Mouse (Mus musculus) lung, embryonic 16.5 days (tissue): Measurements from ENCODE around the gene Rrp12. TPM values are rescaled to one million over a fixed set of nuclear protein-coding genes. Genes with fewer than 3 reads are reported as not detected.

ENCODE experiments used
- ATAC-seq: fragments of 200-750 bp; cut with Nextera tagmentation; 2 replicates; pipeline ENCODE4 v1.8.0; 2017; ENCODE audit warnings: low read depth, mild to moderate bottlenecking, moderate library complexity
- H3K27ac ChIP-seq: fragments of 300-500 bp; sonication (generic); 2 replicates; pipeline ENCODE4 v1.5.1; 2014; ENCODE audit warnings: mild to moderate bottlenecking, control low read depth, low read length
- H3K27me3 ChIP-seq: fragments of 300-500 bp; sonication (generic); 2 replicates; pipeline ENCODE4 v1.6.1; 2014; ENCODE audit warnings: low read depth, low read length, mixed read lengths; ENCODE audit not compliant: control insufficient read depth, insufficient read depth
- H3K36me3 ChIP-seq: fragments of 300-500 bp; sonication (generic); 2 replicates; pipeline ENCODE4 v1.6.1; 2014; ENCODE audit warnings: low read length; ENCODE audit not compliant: control insufficient read depth, insufficient read depth
- H3K4me1 ChIP-seq: fragments of 300-500 bp; sonication (generic); replicated peaks from 2 replicates; pipeline ENCODE4 v1.6.1; 2014; ENCODE audit warnings: low read length, mixed read lengths; ENCODE audit not compliant: control insufficient read depth, insufficient read depth
- H3K4me2 ChIP-seq: fragments of 300-500 bp; sonication (generic); 2 replicates; pipeline ENCODE4 v1.6.1; 2014; ENCODE audit warnings: low read depth, low read length, control low read depth
- H3K4me3 ChIP-seq: fragments of 300-500 bp; sonication (generic); 2 replicates; pipeline ENCODE4 v1.5.1; 2014; ENCODE audit warnings: mild to moderate bottlenecking, low read length, control low read depth
- H3K9ac ChIP-seq: fragments of 300-500 bp; sonication (generic); 2 replicates; pipeline ENCODE4 v1.6.1; 2014; ENCODE audit warnings: low read length, control low read depth
- H3K9me3 ChIP-seq: fragments of 300-500 bp; sonication (generic); 2 replicates; pipeline ENCODE4 v1.6.1; 2016; ENCODE audit warnings: low read length; ENCODE audit not compliant: control insufficient read depth
- WGBS: fragments of 180-500 bp; shearing (Covaris S2); extraction: QIAGEN DNeasy Blood & Tissue Kit; methylation state at CpG from one replicate; pipeline ENCODE4 v1.1.7; 2014; 5-methylcytosine and 5-hydroxymethylcytosine counted together
- polyA plus RNA-seq: library from polyadenylated mRNA; unstranded; fragments of >200 nt; fragmentation: Nextera tagmentation; extraction: Ambion mirVana; gene quantifications from 2 replicates; pipeline ENCODE4 v1.2.1, GENCODE M21; 2015

Rrp12 gene
- polyA plus RNA-seq, 1 experiment from 2014 or later = 11.4 TPM

DNA sequence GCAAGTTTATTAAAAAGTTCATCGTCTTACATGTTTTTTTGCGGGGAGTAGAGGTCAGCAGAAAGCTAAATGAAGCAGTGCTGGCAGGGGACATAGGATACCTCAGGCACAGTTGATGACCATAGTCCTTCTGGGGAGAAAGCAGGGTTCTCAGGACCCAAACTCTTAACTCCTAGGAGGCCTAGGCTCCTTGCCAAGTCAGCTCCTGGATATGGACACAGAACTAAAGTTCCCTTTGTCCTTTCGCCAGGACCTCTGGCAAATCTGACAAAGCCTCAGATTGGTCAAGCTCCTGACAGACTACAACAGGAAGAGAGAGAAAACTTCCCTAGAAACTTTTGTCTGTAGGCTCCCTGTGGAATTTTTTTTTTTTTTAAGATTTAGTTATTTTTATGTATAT lies 12.8 kb upstream of the Rrp12 start:
- Histone ChIP-seq H3K27me3 (no peaks in the 10 kb centered on the region), H3K9me3 (no peaks in the 10 kb centered on the region), H3K4me1 (peaks cover 23% of the 10 kb centered on the region), H3K27ac (no peak overlapping the region), H3K4me2 (no peak overlapping the region), H3K9ac (no peak overlapping the region), H3K36me3 (no peaks in the 10 kb centered on the region), H3K4me3 (no peak overlapping the region)
- 77% methylated on average over 3 of the region's 3 CpGs for WGBS
- ATAC-seq = no peak

- H3K9me3 ChIP-seq = no peaks in the 10 kb centered on the region
- H3K4me3 ChIP-seq = no peak overlapping the region
- H3K4me1 ChIP-seq = peaks cover 15% of the 10 kb centered on the region
- H3K27ac ChIP-seq = peak overlapping the region; percentile 69
- ATAC-seq = no peak
- H3K9ac ChIP-seq = 0 out of 2 replicates have a peak overlapping the region, but pooled peaks have one; percentile 35
- no peak overlapping the region for H3K4me2 ChIP-seq
- no peaks in the 10 kb centered on the region for H3K27me3 ChIP-seq
- no peaks in the 10 kb centered on the region for H3K36me3 ChIP-seq
- WGBS = 20% methylated on average over 8 of the region's 8 CpGs
These were observed 11.2 kb upstream of the Rrp12 start for GRCm38 (mm10) chr19:41907079-41907760.

GRCm38 (mm10) chr19:41906311-41907078 lies 10.5 kb upstream of the Rrp12 start:
- WGBS = 40% methylated on average over 6 of the region's 6 CpGs
- H3K36me3 ChIP-seq = no peaks in the 10 kb centered on the region
- H3K4me1 ChIP-seq = peaks cover 15% of the 10 kb centered on the region
- H3K4me3 ChIP-seq = no peak overlapping the region
- ATAC-seq = no peak
- no peaks in the 10 kb centered on the region for H3K9me3 ChIP-seq
- 0 out of 2 replicates have a peak overlapping the region, but pooled peaks have one; percentile 35 for H3K9ac ChIP-seq
- H3K27me3 ChIP-seq = no peaks in the 10 kb centered on the region
- no peak overlapping the region for H3K4me2 ChIP-seq
- peak overlapping the region; percentile 69 for H3K27ac ChIP-seq

- Histone ChIP-seq H3K9ac (no peak overlapping the region), H3K27me3 (no peaks in the 10 kb centered on the region), H3K27ac (no peak overlapping the region), H3K4me3 (no peak overlapping the region), H3K9me3 (no peaks in the 10 kb centered on the region), H3K36me3 (no peaks in the 10 kb centered on the region), H3K4me1 (peaks cover 15% of the 10 kb centered on the region), H3K4me2 (no peak overlapping the region)
- 78% methylated on average over 2 of the region's 2 CpGs for WGBS
- ATAC-seq = no peak
These were observed 9.3 kb upstream of the Rrp12 start for GRCm38 (mm10) chr19:41905246-41905645.

- Histone ChIP-seq H3K36me3 (no peaks in the 10 kb centered on the region), H3K27ac (no peak overlapping the region), H3K27me3 (no peaks in the 10 kb centered on the region), H3K9ac (no peak overlapping the region), H3K4me1 (peaks cover 13% of the 10 kb centered on the region), H3K4me3 (no peak overlapping the region), H3K4me2 (no peak overlapping the region), H3K9me3 (no peaks in the 10 kb centered on the region)
- WGBS = 72% methylated on average over 10 of the region's 10 CpGs
- no peak for ATAC-seq
These were observed 7.0 kb upstream of the Rrp12 start for GRCm38 (mm10) chr19:41902848-41903593.

GRCm38 (mm10) chr19:41901696-41902095 lies 5.7 kb upstream of the Rrp12 start:
- H3K9me3 ChIP-seq = no peaks in the 10 kb centered on the region
- H3K27me3 ChIP-seq = no peaks in the 10 kb centered on the region
- peak; percentile 61 for ATAC-seq
- no peak overlapping the region for H3K4me3 ChIP-seq
- no peak overlapping the region for H3K4me2 ChIP-seq
- H3K9ac ChIP-seq = no peak overlapping the region
- peak overlapping the region; percentile 59 for H3K27ac ChIP-seq
- WGBS = 15% methylated on average over 2 of the region's 2 CpGs
- peaks cover under 1% of the 10 kb centered on the region for H3K4me1 ChIP-seq
- H3K36me3 ChIP-seq = no peaks in the 10 kb centered on the region

GRCm38 (mm10) chr19:41900495-41901090 lies 4.6 kb upstream of the Rrp12 start:
- Histone ChIP-seq H3K36me3 (no peaks in the 10 kb centered on the region), H3K4me2 (no peak overlapping the region), H3K9me3 (no peaks in the 10 kb centered on the region), H3K9ac (no peak overlapping the region), H3K4me1 (peaks cover 4% of the 10 kb centered on the region), H3K27me3 (no peaks in the 10 kb centered on the region), H3K27ac (no peak overlapping the region), H3K4me3 (no peak overlapping the region)
- WGBS = 81% methylated on average over 8 of the region's 8 CpGs
- no peak for ATAC-seq

DNA sequence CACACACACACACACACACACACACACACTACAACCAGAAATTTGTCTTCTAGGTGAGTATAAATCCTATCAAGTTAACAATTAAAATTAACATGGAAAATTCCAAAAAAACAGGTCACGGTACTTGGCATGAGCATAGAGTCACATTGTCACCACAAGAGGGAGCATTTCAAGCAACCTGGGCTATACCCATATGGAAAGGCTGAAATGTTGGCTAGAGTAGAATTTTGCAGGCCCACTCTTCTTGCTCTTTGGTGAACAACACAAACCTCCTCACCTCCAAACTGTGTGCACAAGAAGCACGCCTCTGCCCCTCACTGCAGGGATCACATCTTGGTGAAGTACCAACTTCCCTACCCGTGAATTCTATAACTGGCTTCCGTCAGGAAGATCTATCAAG lies 2.9 kb upstream of the Rrp12 start:
- Histone ChIP-seq H3K36me3 (no peaks in the 10 kb centered on the region), H3K27ac (no peak overlapping the region), H3K9me3 (no peaks in the 10 kb centered on the region), H3K9ac (no peak overlapping the region), H3K27me3 (no peaks in the 10 kb centered on the region), H3K4me1 (peaks cover 11% of the 10 kb centered on the region), H3K4me2 (no peak overlapping the region), H3K4me3 (no peak overlapping the region)
- ATAC-seq = no peak
- 49% methylated on average over 4 of the region's 4 CpGs for whole genome bisulfite sequencing

DNA sequence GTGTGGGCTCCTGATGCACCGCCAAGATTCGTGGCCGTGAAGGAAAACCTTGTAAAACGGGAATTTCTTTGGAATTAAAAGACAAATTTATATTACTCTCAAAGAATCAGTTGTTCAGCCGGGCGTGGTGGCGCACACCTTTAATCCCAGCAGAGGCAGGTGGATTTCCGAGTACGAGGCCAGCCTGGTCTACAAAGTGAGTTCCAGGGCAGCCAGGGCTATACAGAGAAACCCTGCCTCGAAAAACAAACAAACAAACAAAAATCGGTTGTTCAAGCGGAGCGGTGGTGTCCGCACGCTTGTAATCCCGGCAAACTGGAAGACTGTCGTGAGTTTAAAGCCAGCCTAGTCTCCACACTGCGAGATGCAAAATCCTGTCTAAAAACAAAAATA lies 342 bp upstream of the Rrp12 start:
- Histone ChIP-seq H3K27me3 (no peaks in the 10 kb centered on the region), H3K27ac (peak overlapping the region; percentile 25), H3K4me3 (peak overlapping the region; percentile 73), H3K9me3 (no peaks in the 10 kb centered on the region), H3K36me3 (no peaks in the 10 kb centered on the region), H3K4me1 (peaks cover 11% of the 10 kb centered on the region), H3K9ac (peak overlapping the region; percentile 66), H3K4me2 (peak overlapping the region; percentile 84)
- no peak for ATAC-seq
- WGBS = 13% methylated on average over 18 of the region's 18 CpGs
